Mouse (Mus musculus): ENCODE data around the gene Oxsm. TPM values are rescaled to one million over a fixed set of nuclear protein-coding genes. Genes with fewer than 3 reads are reported as not detected.

Oxsm gene
- polyA plus RNA-seq, 1 experiment from 2014 or later, result 3.0 TPM

DNA sequence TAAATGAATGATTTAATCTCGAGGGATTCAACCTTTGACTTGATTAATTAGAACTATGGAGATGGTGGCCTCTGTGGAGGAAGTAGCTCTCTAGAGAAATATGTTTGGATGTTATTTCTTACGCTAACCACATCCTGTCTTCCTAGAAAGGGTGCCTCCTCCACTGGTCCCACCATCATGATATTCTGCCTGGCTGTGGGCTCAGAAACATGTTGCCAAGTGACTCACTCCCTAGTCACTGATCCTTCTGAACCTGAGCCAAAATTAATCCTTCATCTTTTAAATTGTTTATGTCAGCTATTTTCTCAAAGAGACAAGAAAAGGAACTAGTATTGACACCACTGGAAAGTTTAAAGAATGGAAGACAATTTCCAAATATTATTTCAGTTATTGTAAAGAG is 6.6 kb upstream of the Oxsm start:
- Histone ChIP-seq H3K27me3 (no peaks in the 10 kb centered on the region), H3K9me3 (no peaks in the 10 kb centered on the region), H3K9ac (no peak overlapping the region), H3K4me2 (no peak overlapping the region), H3K4me3 (no peak overlapping the region), H3K27ac (no peak overlapping the region), H3K36me3 (peaks cover 23% of the 10 kb centered on the region), H3K4me1 (no peaks in the 10 kb centered on the region)
- ATAC-seq (ENCODE audit: borderline replicate concordance, extremely low read depth, low FRiP score, low TSS enrichment), result no peak
- WGBS, result 40% methylated on average over 2 of the region's 2 CpGs

DNA sequence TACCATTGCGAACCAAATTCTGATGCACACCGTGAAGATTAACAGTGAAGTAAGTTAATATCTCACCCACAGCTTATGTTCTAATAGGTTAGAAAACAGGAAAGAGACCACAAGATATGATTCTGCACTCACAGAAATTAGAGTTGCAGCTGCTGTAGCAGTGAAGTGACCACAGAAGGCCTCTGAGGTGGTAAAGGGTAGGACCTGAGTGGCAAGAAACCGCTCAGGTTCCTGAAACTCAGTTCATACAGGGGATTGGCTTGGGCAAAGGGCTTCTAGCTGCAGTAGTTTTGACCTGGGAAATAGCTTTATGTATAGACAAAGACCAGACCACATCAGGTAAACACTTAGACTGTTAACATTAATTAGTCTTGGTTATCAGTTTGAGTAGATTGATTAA is 6.1 kb upstream of the Oxsm start:
- 84% methylated on average over 3 of the region's 3 CpGs for WGBS
- H3K36me3 ChIP-seq, result peaks cover 23% of the 10 kb centered on the region
- H3K9ac ChIP-seq, result no peak overlapping the region
- H3K4me2 ChIP-seq, result no peak overlapping the region
- 0 out of 2 replicates have a peak, but pooled peaks cover under 1% of the 10 kb centered on the region for H3K4me1 ChIP-seq
- H3K27me3 ChIP-seq, result no peaks in the 10 kb centered on the region
- H3K4me3 ChIP-seq, result no peak overlapping the region
- ATAC-seq (ENCODE audit: borderline replicate concordance, extremely low read depth, low FRiP score, low TSS enrichment), result no peak
- no peaks in the 10 kb centered on the region for H3K9me3 ChIP-seq
- no peak overlapping the region for H3K27ac ChIP-seq

DNA sequence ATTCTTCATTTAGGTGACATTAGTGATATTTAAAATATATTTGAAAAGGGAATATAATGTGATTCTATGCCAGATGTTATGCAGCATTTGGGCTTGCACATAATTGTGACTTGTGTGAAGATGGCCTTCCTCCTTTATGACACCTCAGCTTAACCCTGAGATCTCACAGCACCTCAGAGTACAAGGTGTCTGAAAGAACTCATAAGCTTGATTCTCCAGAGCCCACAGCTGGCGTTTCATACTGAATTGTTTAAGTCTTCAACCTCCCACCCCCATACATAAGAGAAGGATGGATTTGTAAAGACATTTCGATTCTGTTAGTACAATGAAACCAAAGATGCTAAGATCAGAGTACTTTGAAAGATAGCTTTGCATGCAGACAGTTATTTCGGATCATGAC is 491 bp upstream of the Oxsm start:
- WGBS, result 63% methylated on average over 3 of the region's 3 CpGs
- Histone ChIP-seq H3K27me3 (no peaks in the 10 kb centered on the region), H3K9me3 (no peaks in the 10 kb centered on the region), H3K9ac (peak overlapping the region; percentile 94), H3K36me3 (peaks cover 2% of the 10 kb centered on the region; the same call in 1 of the 2 replicates), H3K4me3 (peak overlapping the region; percentile 66), H3K4me2 (peak overlapping the region; percentile 79), H3K4me1 (0 out of 2 replicates have a peak, but pooled peaks cover 10% of the 10 kb centered on the region), H3K27ac (no peak overlapping the region)
- no peak for ATAC-seq (ENCODE audit: borderline replicate concordance, extremely low read depth, low FRiP score, low TSS enrichment)

DNA sequence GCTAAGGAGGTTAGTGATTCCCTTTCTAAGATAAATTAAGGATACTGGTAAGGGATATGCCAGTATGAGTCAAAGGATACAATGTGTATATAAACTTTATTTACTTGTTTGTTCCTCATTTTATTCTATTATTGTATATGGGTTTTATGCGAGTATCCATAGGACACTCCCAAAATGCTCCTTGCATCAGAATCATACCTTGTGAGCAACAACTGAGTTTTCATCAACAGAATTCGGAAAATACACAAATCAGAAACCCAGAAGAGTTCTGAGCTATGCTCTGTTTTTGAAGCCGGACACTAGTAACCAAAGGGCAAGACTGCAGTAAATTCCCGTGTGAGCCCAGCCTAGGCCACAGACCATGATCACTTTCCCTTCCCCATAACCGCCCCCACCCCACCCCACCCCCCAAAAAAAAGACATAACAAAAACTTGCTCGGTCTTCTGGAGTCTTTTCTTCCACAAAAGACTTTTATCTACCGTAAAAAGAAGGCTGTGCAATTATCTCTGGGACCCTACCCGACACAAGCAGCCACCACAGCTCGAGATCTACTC is 928 bp downstream of the Oxsm start:
- Histone ChIP-seq H3K4me1 (peaks cover 18% of the 10 kb centered on the region), H3K9me3 (no peaks in the 10 kb centered on the region), H3K27ac (peak overlapping the region; percentile 84; the same call in 1 of the 2 replicates), H3K27me3 (no peaks in the 10 kb centered on the region), H3K4me3 (peak overlapping the region; percentile 66), H3K36me3 (no peaks in the 10 kb centered on the region), H3K4me2 (peak overlapping the region; percentile 79), H3K9ac (peak overlapping the region; percentile 94)
- peak; percentile 9; the same call in 1 of the 2 replicates for ATAC-seq (ENCODE audit: borderline replicate concordance, extremely low read depth, low FRiP score, low TSS enrichment)
- 16% methylated on average over 9 of the region's 9 CpGs for WGBS

DNA sequence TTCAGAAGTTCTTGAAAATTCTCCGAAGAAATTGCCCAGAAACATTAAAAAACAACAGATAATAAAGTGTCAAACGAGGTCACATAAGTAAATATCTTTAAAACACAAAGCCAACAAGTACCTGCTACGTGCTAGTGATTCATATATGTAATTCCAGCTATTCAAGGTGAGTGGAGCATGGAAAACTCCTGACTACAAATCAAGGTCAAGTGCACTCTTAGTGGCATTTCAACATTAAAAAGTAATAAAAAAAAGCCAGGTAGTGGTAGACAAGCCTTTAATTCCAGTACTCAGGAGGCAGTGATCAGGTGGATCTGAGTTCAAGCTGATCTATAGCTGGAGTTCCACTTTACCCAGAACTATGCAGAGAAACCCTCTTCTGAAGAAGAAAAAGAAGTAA is 1.5 kb downstream of the Oxsm start:
- no peak overlapping the region for H3K27ac ChIP-seq
- WGBS, result 62% methylated on average over 3 of the region's 3 CpGs
- H3K36me3 ChIP-seq, result no peaks in the 10 kb centered on the region
- no peak overlapping the region for H3K9ac ChIP-seq
- no peak for ATAC-seq (ENCODE audit: borderline replicate concordance, extremely low read depth, low FRiP score, low TSS enrichment)
- H3K4me1 ChIP-seq, result peaks cover 20% of the 10 kb centered on the region
- peak overlapping the region; percentile 66; the same call in 1 of the 2 replicates for H3K4me3 ChIP-seq
- H3K4me2 ChIP-seq, result peak overlapping the region; percentile 79; the same call in 1 of the 2 replicates
- H3K9me3 ChIP-seq, result no peaks in the 10 kb centered on the region
- no peaks in the 10 kb centered on the region for H3K27me3 ChIP-seq

DNA sequence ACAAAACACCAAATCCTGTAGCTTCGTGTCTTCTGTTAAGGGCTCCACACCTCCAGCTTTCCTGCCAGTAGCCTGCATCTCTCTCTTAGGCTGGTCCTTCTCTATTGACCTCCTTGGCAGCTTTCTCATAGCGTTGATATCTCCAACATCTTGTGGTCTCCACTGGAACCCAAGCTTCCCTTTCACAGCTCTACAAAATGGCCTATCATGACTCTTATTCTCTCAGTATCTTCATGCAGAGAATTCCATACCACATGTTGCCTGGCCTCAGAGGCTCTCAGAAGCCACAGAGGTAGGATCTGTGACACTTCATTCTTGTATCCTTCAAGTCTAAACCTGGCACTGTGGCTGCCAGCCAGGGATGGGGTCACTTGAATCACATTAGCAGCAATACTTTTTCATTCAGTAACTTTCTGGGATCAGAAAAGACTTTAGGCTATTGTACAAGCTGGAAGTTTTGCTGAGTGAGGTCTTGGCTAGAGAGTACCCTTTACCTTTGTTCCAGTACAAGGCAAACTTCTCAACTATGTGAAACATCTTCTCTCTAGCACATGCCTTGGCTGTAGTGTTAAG is 3.2 kb downstream of the Oxsm start:
- no peak overlapping the region for H3K27ac ChIP-seq
- H3K27me3 ChIP-seq, result no peaks in the 10 kb centered on the region
- no peak for ATAC-seq (ENCODE audit: borderline replicate concordance, extremely low read depth, low FRiP score, low TSS enrichment)
- 79% methylated on average over 2 of the region's 2 CpGs for WGBS
- H3K36me3 ChIP-seq, result no peaks in the 10 kb centered on the region
- H3K9ac ChIP-seq, result no peak overlapping the region
- H3K4me1 ChIP-seq, result peaks cover 25% of the 10 kb centered on the region
- no peak overlapping the region for H3K4me3 ChIP-seq
- no peaks in the 10 kb centered on the region for H3K9me3 ChIP-seq
- H3K4me2 ChIP-seq, result no peak overlapping the region

DNA sequence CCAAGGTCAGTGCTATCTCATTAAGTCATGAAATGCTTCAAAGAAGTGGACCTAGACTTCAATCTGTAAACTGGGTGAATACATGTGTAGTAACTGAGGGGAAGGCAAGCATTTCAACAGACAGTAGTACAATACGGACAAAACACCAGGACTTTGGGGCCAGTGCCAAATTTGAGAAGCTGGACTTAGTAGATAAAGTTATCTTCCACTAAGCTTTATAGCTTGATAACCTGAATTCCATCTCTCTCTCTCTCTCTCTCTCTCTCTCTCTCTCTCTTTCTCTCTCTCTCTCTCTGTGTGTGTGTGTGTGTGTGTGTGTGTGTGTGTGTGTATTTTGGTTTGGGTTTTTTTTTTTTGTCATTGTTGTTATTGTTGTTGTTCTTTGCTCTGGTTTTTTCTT is 4.5 kb downstream of the Oxsm start:
- ATAC-seq (ENCODE audit: borderline replicate concordance, extremely low read depth, low FRiP score, low TSS enrichment), result no peak
- Histone ChIP-seq H3K4me2 (no peak overlapping the region), H3K9ac (no peak overlapping the region), H3K27me3 (no peaks in the 10 kb centered on the region), H3K9me3 (no peaks in the 10 kb centered on the region), H3K4me1 (peaks cover 21% of the 10 kb centered on the region), H3K36me3 (no peaks in the 10 kb centered on the region), H3K4me3 (no peak overlapping the region), H3K27ac (no peak overlapping the region)
- 24% methylated on average over 1 of the region's 1 CpGs for WGBS

DNA sequence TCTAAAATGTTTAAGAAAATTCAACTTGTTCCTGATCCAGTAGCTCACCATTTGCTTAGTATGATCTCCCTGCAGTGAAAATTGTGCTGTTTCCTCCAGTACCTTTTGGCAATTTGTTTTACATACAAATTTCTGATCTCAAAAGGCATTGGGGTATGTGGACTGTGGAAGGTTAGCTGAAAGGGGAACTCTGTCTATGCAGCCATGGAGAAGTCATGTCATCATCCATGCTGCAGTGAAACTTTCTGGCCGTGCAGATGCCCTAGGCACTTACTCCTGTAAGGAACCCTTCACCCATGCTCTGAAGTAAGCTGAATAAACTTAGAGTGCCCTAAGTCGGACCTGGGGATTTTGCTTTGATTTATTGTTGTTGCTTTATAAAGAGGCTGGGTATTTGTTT is 5.2 kb downstream of the Oxsm start:
- H3K9ac ChIP-seq, result no peak overlapping the region
- ATAC-seq (ENCODE audit: borderline replicate concordance, extremely low read depth, low FRiP score, low TSS enrichment), result no peak
- WGBS, result 43% methylated on average over 2 of the region's 2 CpGs
- H3K4me3 ChIP-seq, result 0 out of 2 replicates have a peak overlapping the region, but pooled peaks have one; percentile 58
- no peaks in the 10 kb centered on the region for H3K36me3 ChIP-seq
- no peaks in the 10 kb centered on the region for H3K9me3 ChIP-seq
- H3K27me3 ChIP-seq, result no peaks in the 10 kb centered on the region
- 0 out of 2 replicates have a peak overlapping the region, but pooled peaks have one; percentile 15 for H3K27ac ChIP-seq
- H3K4me1 ChIP-seq, result peaks cover 15% of the 10 kb centered on the region
- H3K4me2 ChIP-seq, result 0 out of 2 replicates have a peak overlapping the region, but pooled peaks have one; percentile 75

DNA sequence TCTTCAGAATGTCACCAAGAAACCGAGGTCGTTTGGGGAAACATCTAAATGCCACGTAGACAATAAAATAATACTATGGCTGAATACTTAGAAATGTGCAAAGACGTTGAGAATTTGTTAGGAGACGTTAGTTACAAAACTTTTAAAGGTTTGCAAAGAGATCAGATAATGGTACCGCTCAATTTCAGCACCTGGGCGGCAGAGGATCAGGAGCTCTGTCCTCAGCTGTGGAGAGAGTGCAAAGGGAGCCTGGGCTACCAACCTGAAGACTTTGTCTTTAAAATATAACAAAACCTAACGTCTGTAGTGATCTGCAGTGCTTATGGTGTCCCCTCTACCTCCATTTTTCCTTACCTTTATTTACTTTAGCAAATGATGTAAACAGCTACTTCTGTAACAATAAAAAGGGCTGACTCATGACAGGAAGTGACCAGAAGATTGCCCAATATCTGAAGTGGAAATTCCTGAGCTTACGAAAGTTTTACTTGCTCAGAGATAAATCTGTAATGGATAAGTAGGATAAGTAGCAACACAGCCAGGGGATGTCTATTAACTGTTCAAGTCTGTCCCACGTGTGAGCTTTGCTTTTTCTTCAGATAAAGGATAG is 5.9 kb downstream of the Oxsm start:
- Histone ChIP-seq H3K9ac (peak overlapping the region; percentile 57), H3K36me3 (no peaks in the 10 kb centered on the region), H3K27me3 (no peaks in the 10 kb centered on the region), H3K9me3 (no peaks in the 10 kb centered on the region), H3K4me3 (peak overlapping the region; percentile 58), H3K4me1 (peaks cover 15% of the 10 kb centered on the region), H3K27ac (peak overlapping the region; percentile 80), H3K4me2 (peak overlapping the region; percentile 75)
- 9% methylated on average over 10 of the region's 10 CpGs for WGBS
- ATAC-seq (ENCODE audit: borderline replicate concordance, extremely low read depth, low FRiP score, low TSS enrichment), result no peak

DNA sequence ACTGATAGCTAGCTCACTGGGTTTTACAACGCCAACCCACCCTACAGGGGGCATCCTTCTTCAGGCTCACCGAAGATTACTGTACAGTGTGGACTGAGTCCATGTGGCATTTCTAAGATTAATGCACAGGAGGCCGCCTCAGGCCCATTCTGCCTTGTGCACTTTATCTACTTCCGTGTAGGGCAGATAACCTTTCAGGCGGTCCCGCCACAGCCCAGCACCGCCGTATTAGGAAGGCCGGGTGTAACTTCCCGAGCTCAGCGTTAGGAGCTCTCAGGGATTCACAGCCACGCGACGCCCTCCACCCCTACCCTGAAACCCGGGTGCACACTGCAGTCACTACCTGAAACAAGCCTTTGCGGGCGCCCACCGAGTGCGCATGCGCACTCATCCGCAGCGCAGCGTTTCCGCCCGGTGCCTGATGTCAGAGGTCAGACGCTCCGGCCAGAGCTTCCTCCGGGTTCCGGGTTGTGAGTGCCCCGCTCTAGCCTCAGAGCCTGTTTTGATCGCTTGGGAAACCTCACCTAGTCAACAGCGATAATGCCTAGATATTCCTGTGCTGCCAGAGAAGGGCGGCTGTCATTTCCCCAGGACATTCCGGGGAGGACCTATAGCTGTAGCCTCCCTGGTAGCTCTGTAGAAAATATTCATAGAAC is 6.5 kb downstream of the Oxsm start:
- Histone ChIP-seq H3K4me3 (peak overlapping the region; percentile 58), H3K4me1 (peaks cover 15% of the 10 kb centered on the region), H3K9me3 (no peaks in the 10 kb centered on the region), H3K4me2 (peak overlapping the region; percentile 75), H3K27ac (peak overlapping the region; percentile 80), H3K36me3 (no peaks in the 10 kb centered on the region), H3K27me3 (no peaks in the 10 kb centered on the region), H3K9ac (peak overlapping the region; percentile 57)
- 2% methylated on average over 34 of the region's 34 CpGs for WGBS
- peak; percentile 91 for ATAC-seq (ENCODE audit: borderline replicate concordance, extremely low read depth, low FRiP score, low TSS enrichment)

DNA sequence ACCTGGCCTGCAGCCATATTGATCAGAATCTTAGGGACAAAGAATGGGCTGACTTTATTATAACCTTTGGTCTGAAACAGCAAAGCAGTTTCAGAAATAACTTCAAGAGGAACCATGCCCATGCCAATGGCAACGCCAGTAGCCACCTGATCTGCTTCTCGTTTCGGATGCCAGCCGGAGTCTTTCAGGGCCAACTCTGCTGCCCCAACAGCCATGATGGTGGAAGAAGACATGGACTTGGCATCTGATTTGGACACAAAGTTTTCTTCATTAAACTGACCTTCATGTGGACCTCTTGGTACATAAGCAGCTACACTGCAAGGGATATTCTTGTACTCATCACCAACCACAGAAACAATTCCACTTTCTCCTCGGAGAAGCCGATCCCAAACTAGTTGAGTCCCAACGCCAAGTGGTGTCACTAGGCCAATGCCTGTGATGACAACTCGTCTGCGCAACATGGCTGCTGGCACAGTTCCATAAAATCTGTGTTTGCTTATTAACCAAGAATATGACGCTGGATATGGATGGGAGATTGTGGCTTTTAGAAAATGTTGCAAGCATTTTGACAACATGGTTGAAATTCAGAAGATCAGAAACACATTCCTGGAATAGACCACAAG is 7.3 kb downstream of the Oxsm start:
- H3K9ac ChIP-seq, result no peak overlapping the region
- H3K4me3 ChIP-seq, result peak overlapping the region; percentile 58
- 95% methylated on average over 10 of the region's 10 CpGs for WGBS
- peaks cover 15% of the 10 kb centered on the region for H3K4me1 ChIP-seq
- H3K9me3 ChIP-seq, result no peaks in the 10 kb centered on the region
- H3K36me3 ChIP-seq, result no peaks in the 10 kb centered on the region
- no peak overlapping the region for H3K27ac ChIP-seq
- ATAC-seq (ENCODE audit: borderline replicate concordance, extremely low read depth, low FRiP score, low TSS enrichment), result no peak
- H3K4me2 ChIP-seq, result peak overlapping the region; percentile 75
- no peaks in the 10 kb centered on the region for H3K27me3 ChIP-seq
